Mouse (Mus musculus): ENCODE measurements at regions not wholly inside any gene's neighbourhood (a gene's known extent, or its start where the extent isn't known, plus 50 kb on each side); places are given as distances from the start of the nearest gene placed in this dataset.

DNA sequence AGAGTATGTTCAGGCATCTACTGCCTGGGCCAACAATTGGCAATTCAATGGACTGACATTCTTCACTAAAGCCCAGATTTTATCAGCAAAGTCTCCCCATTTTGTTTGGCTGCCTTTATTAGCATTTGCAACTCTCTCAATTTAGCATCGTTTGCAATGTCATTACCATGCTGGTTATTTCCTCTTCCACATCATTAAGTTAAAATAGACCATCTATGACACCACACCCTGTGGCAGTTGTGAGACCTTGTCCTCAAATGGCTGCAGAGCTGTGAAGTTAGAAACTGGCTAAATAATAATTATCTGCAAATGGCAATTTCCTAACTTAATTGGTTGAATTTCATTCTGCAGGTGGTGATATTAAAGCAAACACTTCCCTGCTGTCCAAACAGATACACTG is 381.8 kb downstream of the H2al1n start:
- DNase-seq: no peak

DNA sequence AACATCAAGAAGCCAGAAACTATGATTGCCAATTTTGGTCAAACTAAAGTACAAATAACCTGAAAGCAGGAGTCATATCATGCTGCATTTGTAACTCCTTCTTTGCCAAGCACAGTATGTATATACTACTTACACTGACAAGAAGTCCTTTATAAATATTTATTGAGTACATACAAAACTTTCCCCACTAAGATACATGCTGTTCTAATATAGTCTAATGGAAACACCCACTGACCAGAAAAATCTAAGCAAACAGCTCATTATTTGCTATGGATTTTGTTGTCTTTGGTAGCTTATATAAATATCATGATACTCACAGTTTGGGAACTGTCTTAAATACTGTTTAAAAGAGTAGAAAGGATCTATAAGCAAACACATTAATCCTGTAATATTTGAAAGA is 385.9 kb downstream of the H2al1n start:
- DNase-seq: no peak

DNA sequence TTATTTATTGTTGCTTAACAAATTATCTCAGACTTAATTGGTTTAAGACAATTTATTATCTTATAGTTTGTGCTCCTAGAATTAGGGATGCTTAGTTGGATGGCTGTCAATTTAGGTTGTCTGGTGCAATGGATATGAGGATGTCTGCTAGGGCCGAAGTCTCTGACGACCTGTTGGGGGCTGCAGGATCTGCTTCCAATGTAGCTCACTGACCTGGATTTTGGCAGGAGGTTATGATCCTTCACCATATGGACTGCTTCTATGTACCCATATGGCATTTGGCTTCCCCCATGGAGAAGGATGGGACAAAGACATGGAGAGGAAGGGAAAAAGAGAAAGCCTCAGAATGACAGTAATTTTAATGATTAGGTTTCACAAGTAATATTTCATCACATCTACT is 391.0 kb downstream of the H2al1n start:
- DNase-seq: peak; percentile 72

DNA sequence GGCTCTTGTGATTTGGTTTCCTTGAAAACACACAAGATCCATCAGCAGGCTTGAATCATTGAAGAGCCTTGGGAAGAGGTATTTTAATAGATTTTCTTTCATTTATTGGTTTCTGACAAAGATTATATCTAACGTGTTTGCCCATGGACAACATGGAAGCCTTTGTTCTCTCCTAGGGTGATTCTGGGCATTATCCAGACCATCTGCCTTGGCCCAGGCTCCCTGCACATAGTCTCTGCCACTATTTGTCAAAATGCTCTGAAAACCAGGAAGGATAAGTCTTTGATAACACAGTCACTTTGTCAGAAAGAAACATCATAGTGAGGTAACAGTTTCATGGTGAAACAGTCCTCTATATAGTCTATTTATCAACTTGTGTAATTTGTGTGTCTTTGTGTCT is 398.2 kb downstream of the H2al1n start:
- DNase-seq: peak; percentile 61

DNA sequence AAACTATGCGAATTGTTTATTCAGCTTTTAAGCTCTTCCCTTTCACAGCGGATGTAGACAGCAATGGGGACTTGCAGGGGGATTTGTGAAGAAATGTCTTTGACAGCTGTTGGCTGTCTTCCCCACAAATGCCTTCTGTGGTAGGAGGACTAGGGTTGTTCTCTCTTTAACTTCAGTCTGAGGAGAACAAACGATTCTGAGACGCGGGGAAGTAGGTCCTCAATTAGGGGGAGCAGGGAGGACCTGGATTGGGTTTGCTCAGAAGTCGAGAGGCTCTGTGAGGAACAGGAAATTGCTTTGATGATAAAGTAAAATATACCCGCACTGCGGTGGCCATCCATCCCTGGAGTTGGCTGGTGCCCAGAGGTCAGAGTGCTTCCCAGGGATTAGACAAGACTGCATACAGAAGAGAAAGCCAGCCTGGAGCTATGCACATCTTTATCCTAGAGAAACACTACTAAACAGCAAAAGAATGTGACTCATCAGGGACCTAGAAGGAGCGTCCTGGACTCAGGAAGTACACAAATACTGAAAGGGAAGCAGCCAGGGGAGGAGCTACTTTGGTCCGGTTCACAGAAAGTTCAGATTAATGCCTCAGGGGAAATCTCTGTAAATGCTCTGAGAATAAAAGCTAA is 417.4 kb downstream of the H2al1n start:
- peak; percentile 3 for DNase-seq

DNA sequence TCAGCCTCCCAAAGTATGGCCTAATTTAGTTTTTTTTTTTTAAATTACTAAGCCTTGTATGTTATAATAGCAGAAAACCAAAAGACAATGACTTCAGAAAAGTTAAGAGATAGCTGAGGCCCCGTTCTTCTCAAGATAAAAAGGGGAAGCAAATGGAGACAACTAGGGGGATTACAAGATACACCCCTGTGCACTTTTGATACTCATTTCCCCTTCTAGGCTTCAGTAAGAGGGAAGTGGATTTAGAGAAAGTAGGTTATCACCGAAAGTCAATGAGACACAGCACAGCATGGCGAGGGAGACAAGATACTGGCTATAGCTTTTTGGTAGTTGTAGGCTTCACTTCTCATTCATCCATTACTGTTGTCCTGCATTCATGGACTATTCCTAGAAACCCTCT is 428.4 kb downstream of the H2al1n start:
- no peak for DNase-seq

DNA sequence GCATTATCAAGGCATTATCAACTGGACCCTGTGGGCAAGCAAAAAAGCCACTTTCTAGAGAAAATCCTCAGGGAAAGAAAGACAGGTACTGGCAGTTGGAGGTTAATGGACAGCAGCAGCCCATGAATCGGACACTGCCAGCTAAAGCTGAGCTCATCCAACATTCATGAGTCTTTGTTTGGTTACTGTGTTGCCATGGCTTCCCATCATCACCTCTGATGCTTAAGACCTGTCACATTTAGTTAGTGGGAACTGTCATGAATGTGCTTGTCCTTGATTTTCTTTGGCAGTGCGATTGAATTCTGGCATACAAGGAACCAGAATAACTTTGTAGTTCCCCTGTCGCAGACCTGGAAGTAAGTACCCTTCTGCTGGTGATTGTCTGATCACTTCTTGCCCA is 453.9 kb downstream of the H2al1n start:
- no peak for DNase-seq

DNA sequence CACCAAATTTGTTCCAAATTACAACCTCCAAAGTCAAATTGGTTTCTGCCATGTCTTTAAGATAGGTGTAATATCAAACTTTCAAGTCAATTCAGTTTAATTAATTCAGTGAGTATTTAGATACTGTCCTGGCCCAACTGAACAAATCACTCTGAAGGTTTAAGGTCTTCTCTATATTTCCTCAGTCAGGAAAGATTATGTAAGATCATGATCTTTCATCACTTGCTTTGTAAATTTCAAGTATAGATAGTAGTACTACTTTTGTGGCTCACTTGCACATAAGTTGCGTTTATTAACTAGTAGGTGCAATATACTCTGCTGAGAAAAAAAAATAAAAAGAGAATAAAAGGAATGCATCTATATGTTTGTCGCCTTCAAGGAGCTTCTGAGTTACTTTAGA is 485.4 kb downstream of the H2al1n start:
- DNase-seq: no peak

DNA sequence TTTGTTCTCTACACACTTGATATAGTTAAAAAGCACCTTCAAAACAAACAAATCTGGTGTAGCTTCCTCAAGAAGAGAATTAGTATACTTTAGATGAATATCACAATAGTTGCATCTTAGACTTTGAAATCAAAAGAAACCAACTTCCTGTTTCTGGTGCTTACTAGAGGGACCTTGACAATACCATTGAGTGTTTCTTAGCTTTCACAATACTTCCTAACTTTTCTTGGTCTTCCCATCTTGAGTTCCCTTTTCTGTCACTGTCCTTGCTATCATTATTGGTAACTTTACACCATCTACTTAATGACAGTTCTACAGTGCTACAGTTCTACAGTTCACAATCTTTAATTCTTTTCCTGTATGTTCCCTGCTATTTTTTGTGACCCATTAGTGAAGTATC is 528.1 kb downstream of the H2al1n start:
- DNase-seq: no peak
